Mouse (Mus musculus): ENCODE data around the gene Tuba8. TPM values are rescaled to one million over a fixed set of nuclear protein-coding genes. Genes with fewer than 3 reads are reported as not detected.

Gene Tuba8
- polyA plus RNA-seq, 1 experiment from 2014 or later = not detected

- no peak for ATAC-seq (ENCODE audit: insufficient number of reproducible peaks, insufficient read depth, low FRiP score, low read depth)
These were observed 11.5 kb downstream of the Tuba8 start for GRCm38 (mm10) chr6:121221876-121222597.

GRCm38 (mm10) chr6:121223001-121223400, 12.5 kb downstream of the Tuba8 start:
- Histone ChIP-seq H3K27ac (replicated peaks in 1 of 2; ENCODE audit: control insufficient read depth in 1 of 2, insufficient read depth in 1 of 2, low read depth in 2 of 2, low read length in 2 of 2) (no peak overlapping the region), H3K4me3 (ENCODE audit: control insufficient read depth in 1 of 2, insufficient read depth in 1 of 2, low read depth in 1 of 2, low read length in 2 of 2) (no peak overlapping the region), H3K4me2 (ENCODE audit: low read length) (no peak overlapping the region), H3K9me3 (ENCODE audit: control insufficient read depth, low read length) (no peaks in the 10 kb centered on the region), H3K9ac (ENCODE audit: low read length) (no peak overlapping the region), H3K27me3 (ENCODE audit: control insufficient read depth, insufficient read depth, low read length) (no peaks in the 10 kb centered on the region), H3K36me3 (ENCODE audit: control insufficient read depth, insufficient read depth, low read length) (no peaks in the 10 kb centered on the region), H3K4me1 (ENCODE audit: control insufficient read depth in 2 of 2, insufficient read depth in 2 of 2, low read length in 2 of 2) (peaks cover 3 to 4% of the 10 kb centered on the region in 2 experiments; a peak in 1 of 4 replicates)
- ATAC-seq (ENCODE audit: insufficient number of reproducible peaks, insufficient read depth, low FRiP score, low read depth) = no peak
- WGBS = 92% methylated on average over 14 of the region's 14 CpGs

More at GRCm38 (mm10) chr6:121221876-121222597, 11.5 kb downstream of the Tuba8 start:
- Histone ChIP-seq H3K9me3 (ENCODE audit: control insufficient read depth, low read length) (no peaks in the 10 kb centered on the region), H3K27me3 (ENCODE audit: control insufficient read depth, insufficient read depth, low read length) (no peaks in the 10 kb centered on the region), H3K4me3 (ENCODE audit: control insufficient read depth in 1 of 2, insufficient read depth in 1 of 2, low read depth in 1 of 2, low read length in 2 of 2) (no peak overlapping the region), H3K4me2 (ENCODE audit: low read length) (no peak overlapping the region), H3K4me1 (ENCODE audit: control insufficient read depth in 2 of 2, insufficient read depth in 2 of 2, low read length in 2 of 2) (peaks cover 3 to 4% of the 10 kb centered on the region in 2 experiments; a peak in 1 of 4 replicates), H3K36me3 (ENCODE audit: control insufficient read depth, insufficient read depth, low read length) (no peaks in the 10 kb centered on the region), H3K27ac (replicated peaks in 1 of 2; ENCODE audit: control insufficient read depth in 1 of 2, insufficient read depth in 1 of 2, low read depth in 2 of 2, low read length in 2 of 2) (no peak overlapping the region), H3K9ac (ENCODE audit: low read length) (no peak overlapping the region)
- 86% methylated on average over 8 of the region's 8 CpGs for WGBS

GRCm38 (mm10) chr6:121224067-121224466, 13.6 kb downstream of the Tuba8 start:
- no peak for ATAC-seq (ENCODE audit: insufficient number of reproducible peaks, insufficient read depth, low FRiP score, low read depth)
- Histone ChIP-seq H3K27me3 (ENCODE audit: control insufficient read depth, insufficient read depth, low read length) (no peaks in the 10 kb centered on the region), H3K36me3 (ENCODE audit: control insufficient read depth, insufficient read depth, low read length) (no peaks in the 10 kb centered on the region), H3K9ac (ENCODE audit: low read length) (no peak overlapping the region), H3K4me2 (ENCODE audit: low read length) (no peak overlapping the region), H3K4me3 (ENCODE audit: control insufficient read depth in 1 of 2, insufficient read depth in 1 of 2, low read depth in 1 of 2, low read length in 2 of 2) (no peak overlapping the region), H3K9me3 (ENCODE audit: control insufficient read depth, low read length) (no peaks in the 10 kb centered on the region), H3K27ac (replicated peaks in 1 of 2; ENCODE audit: control insufficient read depth in 1 of 2, insufficient read depth in 1 of 2, low read depth in 2 of 2, low read length in 2 of 2) (no peak overlapping the region), H3K4me1 (ENCODE audit: control insufficient read depth in 2 of 2, insufficient read depth in 2 of 2, low read length in 2 of 2) (peaks cover 3 to 4% of the 10 kb centered on the region in 2 experiments; a peak in 1 of 4 replicates)
- 50% methylated on average over 5 of the region's 5 CpGs for WGBS

- H3K4me3 ChIP-seq (ENCODE audit: control insufficient read depth in 1 of 2, insufficient read depth in 1 of 2, low read depth in 1 of 2, low read length in 2 of 2) = no peak overlapping the region
- no peak for ATAC-seq (ENCODE audit: insufficient number of reproducible peaks, insufficient read depth, low FRiP score, low read depth)
- H3K9me3 ChIP-seq (ENCODE audit: control insufficient read depth, low read length) = no peaks in the 10 kb centered on the region
- no peak overlapping the region for H3K4me2 ChIP-seq (ENCODE audit: low read length)
- H3K27me3 ChIP-seq (ENCODE audit: control insufficient read depth, insufficient read depth, low read length) = no peaks in the 10 kb centered on the region
- H3K9ac ChIP-seq (ENCODE audit: low read length) = no peak overlapping the region
- no peaks in the 10 kb centered on the region for H3K36me3 ChIP-seq (ENCODE audit: control insufficient read depth, insufficient read depth, low read length)
- no peak overlapping the region for H3K27ac ChIP-seq (replicated peaks in 1 of 2; ENCODE audit: control insufficient read depth in 1 of 2, insufficient read depth in 1 of 2, low read depth in 2 of 2, low read length in 2 of 2)
- 30% methylated on average over 6 of the region's 6 CpGs for WGBS
- peaks cover 0 to 4% of the 10 kb centered on the region in 2 experiments; a peak in 1 of 4 replicates for H3K4me1 ChIP-seq (ENCODE audit: control insufficient read depth in 2 of 2, insufficient read depth in 2 of 2, low read length in 2 of 2)
These were observed 14.5 kb downstream of the Tuba8 start for GRCm38 (mm10) chr6:121224993-121225392.

- no peaks in the 10 kb centered on the region for H3K9me3 ChIP-seq (ENCODE audit: control insufficient read depth, low read length)
- WGBS = 59% methylated on average over 4 of the region's 4 CpGs
- H3K36me3 ChIP-seq (ENCODE audit: control insufficient read depth, insufficient read depth, low read length) = no peaks in the 10 kb centered on the region
- H3K4me2 ChIP-seq (ENCODE audit: low read length) = no peak overlapping the region
- no peak overlapping the region for H3K27ac ChIP-seq (replicated peaks in 1 of 2; ENCODE audit: control insufficient read depth in 1 of 2, insufficient read depth in 1 of 2, low read depth in 2 of 2, low read length in 2 of 2)
- no peak overlapping the region for H3K4me3 ChIP-seq (ENCODE audit: control insufficient read depth in 1 of 2, insufficient read depth in 1 of 2, low read depth in 1 of 2, low read length in 2 of 2)
- no peak overlapping the region for H3K9ac ChIP-seq (ENCODE audit: low read length)
- ATAC-seq (ENCODE audit: insufficient number of reproducible peaks, insufficient read depth, low FRiP score, low read depth) = no peak
- peaks cover 0 to 2% of the 10 kb centered on the region in 2 experiments; a peak in 1 of 4 replicates for H3K4me1 ChIP-seq (ENCODE audit: control insufficient read depth in 2 of 2, insufficient read depth in 2 of 2, low read length in 2 of 2)
- no peaks in the 10 kb centered on the region for H3K27me3 ChIP-seq (ENCODE audit: control insufficient read depth, insufficient read depth, low read length)
These were observed 15.5 kb downstream of the Tuba8 start for GRCm38 (mm10) chr6:121226043-121226442.

GRCm38 (mm10) chr6:121226744-121227143, 16.2 kb downstream of the Tuba8 start:
- Histone ChIP-seq H3K27ac (replicated peaks in 1 of 2; ENCODE audit: control insufficient read depth in 1 of 2, insufficient read depth in 1 of 2, low read depth in 2 of 2, low read length in 2 of 2) (no peak overlapping the region), H3K9me3 (ENCODE audit: control insufficient read depth, low read length) (no peaks in the 10 kb centered on the region), H3K4me2 (ENCODE audit: low read length) (no peak overlapping the region), H3K27me3 (ENCODE audit: control insufficient read depth, insufficient read depth, low read length) (no peaks in the 10 kb centered on the region), H3K4me3 (ENCODE audit: control insufficient read depth in 1 of 2, insufficient read depth in 1 of 2, low read depth in 1 of 2, low read length in 2 of 2) (no peak overlapping the region), H3K36me3 (ENCODE audit: control insufficient read depth, insufficient read depth, low read length) (no peaks in the 10 kb centered on the region), H3K9ac (ENCODE audit: low read length) (no peak overlapping the region), H3K4me1 (ENCODE audit: control insufficient read depth in 2 of 2, insufficient read depth in 2 of 2, low read length in 2 of 2) (peaks cover 0 to 2% of the 10 kb centered on the region in 2 experiments; a peak in 1 of 4 replicates)
- 83% methylated on average over 2 of the region's 2 CpGs for WGBS
- no peak for ATAC-seq (ENCODE audit: insufficient number of reproducible peaks, insufficient read depth, low FRiP score, low read depth)

GRCm38 (mm10) chr6:121228421-121228820, 17.9 kb downstream of the Tuba8 start:
- no peaks in the 10 kb centered on the region for H3K27me3 ChIP-seq (ENCODE audit: control insufficient read depth, insufficient read depth, low read length)
- no peaks in the 10 kb centered on the region for H3K9me3 ChIP-seq (ENCODE audit: control insufficient read depth, low read length)
- ATAC-seq (ENCODE audit: insufficient number of reproducible peaks, insufficient read depth, low FRiP score, low read depth) = no peak
- no peak overlapping the region for H3K4me2 ChIP-seq (ENCODE audit: low read length)
- WGBS = 63% methylated on average over 8 of the region's 8 CpGs
- H3K9ac ChIP-seq (ENCODE audit: low read length) = no peak overlapping the region
- H3K4me1 ChIP-seq (ENCODE audit: control insufficient read depth in 2 of 2, insufficient read depth in 2 of 2, low read length in 2 of 2) = peaks cover 0 to 2% of the 10 kb centered on the region in 2 experiments; a peak in 1 of 4 replicates
- H3K27ac ChIP-seq (replicated peaks in 1 of 2; ENCODE audit: control insufficient read depth in 1 of 2, insufficient read depth in 1 of 2, low read depth in 2 of 2, low read length in 2 of 2) = no peak overlapping the region
- H3K36me3 ChIP-seq (ENCODE audit: control insufficient read depth, insufficient read depth, low read length) = no peaks in the 10 kb centered on the region
- no peak overlapping the region for H3K4me3 ChIP-seq (ENCODE audit: control insufficient read depth in 1 of 2, insufficient read depth in 1 of 2, low read depth in 1 of 2, low read length in 2 of 2)
